Mouse (Mus musculus): Measurements from ENCODE around the gene Tac2. TPM values are rescaled to one million over a fixed set of nuclear protein-coding genes. Genes with fewer than 3 reads are reported as not detected.

Gene Tac2
- 15.3 and 18.4 TPM in 2 replicates for polyA plus RNA-seq (2015; fragmentation: Nextera tagmentation; extraction: Ambion mirVana)

DNA sequence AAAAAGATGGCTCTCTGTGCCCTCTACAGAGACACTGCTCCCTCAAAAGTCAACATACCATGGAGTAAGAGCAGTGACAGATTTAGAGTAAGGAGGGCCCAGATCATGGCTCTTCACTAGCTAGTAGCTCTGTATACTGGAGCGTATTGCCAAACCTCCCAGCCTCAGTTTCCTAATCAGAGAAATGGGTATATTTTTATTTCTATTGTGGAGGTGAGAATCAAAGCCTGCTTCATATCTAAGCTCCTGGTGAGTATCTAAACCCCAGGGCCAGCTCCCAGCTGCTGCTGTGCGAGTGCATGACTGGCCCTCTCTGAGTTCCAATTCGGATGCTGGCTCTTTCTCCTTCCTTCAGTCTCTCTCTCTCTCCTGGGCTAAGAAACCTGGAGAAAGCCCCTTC, at the start of gene Tac2:
TSS of gene Tac2 (plus strand) at position 301 of the 400 bp plus-strand sequence.
- WGBS (ENCODE audit: insufficient replicate concordance): 53% methylated on average over 3 of the region's 3 CpGs
- Histone ChIP-seq H3K4me3 (replicated peaks) (peak within 1 kb of the TSS; percentile 21; the same call in 1 of the 2 replicates), H3K4me2 (peak within 1 kb of the TSS; percentile 46), H3K27ac (replicated peaks) (no peak within 1 kb of the TSS), H3K9me3 (replicated peaks) (no peaks in the 10 kb centered on the region), H3K4me1 (replicated peaks) (peaks cover 53% of the 10 kb centered on the region), H3K27me3 (peaks cover 56% of the 10 kb centered on the region), H3K36me3 (replicated peaks) (no peaks in the 10 kb centered on the region), H3K9ac (no peak within 1 kb of the TSS)
- no peak for ATAC-seq (ENCODE audit: insufficient read depth)

DNA sequence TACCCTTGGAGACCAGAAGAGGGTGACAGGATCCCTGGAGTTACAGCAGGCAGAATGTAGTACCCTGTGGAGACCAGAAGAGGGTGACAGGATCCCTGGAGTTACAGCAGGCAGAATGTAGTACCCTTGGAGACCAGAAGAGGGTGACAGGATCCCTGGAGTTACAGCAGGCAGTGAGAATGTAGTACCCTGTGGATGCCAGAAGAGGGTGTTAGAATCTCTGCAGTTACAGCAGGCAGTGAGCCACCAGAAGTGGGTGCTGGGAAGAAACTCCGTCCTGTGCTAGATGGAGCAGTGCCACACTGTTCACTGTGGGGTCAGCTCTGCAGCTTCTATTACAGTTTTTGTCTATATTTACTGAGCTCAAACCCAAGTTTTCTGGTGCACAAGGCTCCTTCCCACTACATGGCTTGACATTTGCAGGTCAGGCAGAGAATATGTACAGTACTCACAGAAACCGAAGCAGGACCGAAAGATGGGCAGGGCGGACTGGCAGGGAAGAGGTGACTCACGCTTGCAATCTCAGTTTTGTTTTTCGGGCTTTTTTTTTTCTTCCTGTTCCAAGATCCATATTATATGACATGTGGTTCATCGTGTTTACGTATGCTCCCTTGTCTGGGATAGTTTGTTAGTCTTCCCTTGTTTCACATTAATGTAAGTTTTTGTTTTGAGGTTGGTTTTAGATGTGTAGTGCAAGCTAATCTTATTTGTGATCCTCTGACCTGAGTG, 49.3 kb upstream of the Tac2 start:
- H3K4me1 ChIP-seq (replicated peaks): peaks cover 42% of the 10 kb centered on the region
- H3K27me3 ChIP-seq: no peaks in the 10 kb centered on the region
- 85% methylated on average over 8 of the region's 8 CpGs for whole genome bisulfite sequencing (ENCODE audit: insufficient replicate concordance)
- no peak overlapping the region for H3K9ac ChIP-seq
- ATAC-seq (ENCODE audit: insufficient read depth): no peak
- H3K4me3 ChIP-seq (replicated peaks): no peak overlapping the region
- peak overlapping the region; percentile 34; the same call in 1 of the 2 replicates for H3K27ac ChIP-seq (replicated peaks)
- no peak overlapping the region for H3K4me2 ChIP-seq
- no peaks in the 10 kb centered on the region for H3K9me3 ChIP-seq (replicated peaks)
- no peaks in the 10 kb centered on the region for H3K36me3 ChIP-seq (replicated peaks)

DNA sequence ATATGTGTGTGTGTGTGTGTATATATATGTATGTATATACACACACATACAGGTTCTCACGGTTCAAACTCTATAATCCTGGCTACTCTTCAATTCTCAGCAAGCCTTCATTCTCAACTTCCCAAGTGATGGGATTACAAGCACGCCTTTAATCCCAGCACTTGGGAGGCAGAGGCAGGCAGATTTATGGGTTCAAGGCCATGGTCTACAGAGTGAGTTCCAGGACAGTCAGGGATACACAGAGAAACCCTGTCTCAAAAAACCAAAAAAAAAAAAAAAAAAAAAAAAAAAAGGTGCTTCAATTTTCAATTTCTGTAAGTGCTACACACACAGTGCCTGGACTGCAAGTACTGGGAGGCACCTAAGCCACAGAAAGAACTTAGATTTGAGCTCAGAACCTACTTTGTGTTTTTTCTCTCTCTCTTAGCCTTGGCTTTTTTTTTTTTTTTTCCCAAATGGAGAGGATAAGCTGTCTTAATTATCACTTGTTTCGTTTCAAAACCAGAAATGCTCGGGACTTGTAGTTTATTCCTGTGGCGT, 48.3 kb upstream of the Tac2 start:
- Histone ChIP-seq H3K27me3 (no peaks in the 10 kb centered on the region), H3K9me3 (replicated peaks) (no peaks in the 10 kb centered on the region), H3K4me1 (replicated peaks) (peaks cover 42% of the 10 kb centered on the region), H3K36me3 (replicated peaks) (no peaks in the 10 kb centered on the region), H3K27ac (replicated peaks) (peak overlapping the region; percentile 81), H3K9ac (peak overlapping the region; percentile 51), H3K4me3 (replicated peaks) (peak overlapping the region; percentile 87), H3K4me2 (peak overlapping the region; percentile 72)
- no peak for ATAC-seq (ENCODE audit: insufficient read depth)
- WGBS (ENCODE audit: insufficient replicate concordance): 44% methylated on average over 5 of the region's 5 CpGs

DNA sequence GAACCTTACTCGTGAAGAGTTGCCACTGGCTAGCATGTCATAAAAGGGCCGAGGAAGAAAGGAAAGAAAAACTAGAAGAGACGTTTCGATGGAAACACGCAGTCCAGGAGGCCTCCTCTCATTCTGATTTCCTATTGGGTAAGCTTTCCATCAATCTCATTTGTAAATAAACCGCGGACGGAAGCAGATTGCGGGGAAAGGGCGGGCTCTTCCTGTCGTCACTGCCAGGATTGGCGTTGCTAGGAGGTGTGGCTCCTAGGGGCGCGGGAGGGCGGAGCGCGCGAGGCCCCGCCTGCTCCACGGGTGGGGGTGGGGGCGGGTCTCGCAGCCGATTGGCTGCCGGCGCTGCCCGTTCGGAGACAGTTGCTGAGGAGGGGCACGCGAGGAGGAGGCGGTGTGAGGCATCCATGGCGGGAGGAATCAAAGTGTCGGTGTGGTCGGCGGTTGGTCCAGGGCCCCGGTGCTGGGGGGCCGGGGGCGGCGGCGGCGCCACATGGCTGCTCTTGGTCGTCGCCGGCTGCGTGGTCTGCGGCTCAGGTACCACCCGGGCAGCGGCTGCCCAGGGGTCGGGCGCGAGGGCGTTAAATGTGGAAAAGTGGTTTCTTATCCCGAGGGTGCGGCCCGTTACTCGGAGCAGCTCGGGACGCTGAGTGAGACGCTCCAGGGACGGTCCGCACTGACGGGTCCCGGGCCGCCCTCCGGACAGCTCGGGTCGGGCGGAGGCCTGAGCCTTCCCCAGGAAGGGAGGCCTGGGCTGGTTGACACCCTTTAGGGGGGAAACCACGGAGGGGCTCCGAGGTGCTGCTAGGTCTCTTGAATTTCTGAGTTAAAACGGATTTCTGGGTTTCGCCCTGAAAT, 47.4 kb upstream of the Tac2 start:
- Histone ChIP-seq H3K4me2 (peak overlapping the region; percentile 96), H3K27me3 (no peaks in the 10 kb centered on the region), H3K9me3 (replicated peaks) (no peaks in the 10 kb centered on the region), H3K9ac (peak overlapping the region; percentile 77), H3K4me1 (replicated peaks) (peaks cover 42% of the 10 kb centered on the region), H3K4me3 (replicated peaks) (peak overlapping the region; percentile 87), H3K36me3 (replicated peaks) (no peaks in the 10 kb centered on the region), H3K27ac (replicated peaks) (peak overlapping the region; percentile 88)
- peak; percentile 93 for ATAC-seq (ENCODE audit: insufficient read depth)
- under 1% methylated on average over 71 of the region's 71 CpGs for WGBS (ENCODE audit: insufficient replicate concordance)

DNA sequence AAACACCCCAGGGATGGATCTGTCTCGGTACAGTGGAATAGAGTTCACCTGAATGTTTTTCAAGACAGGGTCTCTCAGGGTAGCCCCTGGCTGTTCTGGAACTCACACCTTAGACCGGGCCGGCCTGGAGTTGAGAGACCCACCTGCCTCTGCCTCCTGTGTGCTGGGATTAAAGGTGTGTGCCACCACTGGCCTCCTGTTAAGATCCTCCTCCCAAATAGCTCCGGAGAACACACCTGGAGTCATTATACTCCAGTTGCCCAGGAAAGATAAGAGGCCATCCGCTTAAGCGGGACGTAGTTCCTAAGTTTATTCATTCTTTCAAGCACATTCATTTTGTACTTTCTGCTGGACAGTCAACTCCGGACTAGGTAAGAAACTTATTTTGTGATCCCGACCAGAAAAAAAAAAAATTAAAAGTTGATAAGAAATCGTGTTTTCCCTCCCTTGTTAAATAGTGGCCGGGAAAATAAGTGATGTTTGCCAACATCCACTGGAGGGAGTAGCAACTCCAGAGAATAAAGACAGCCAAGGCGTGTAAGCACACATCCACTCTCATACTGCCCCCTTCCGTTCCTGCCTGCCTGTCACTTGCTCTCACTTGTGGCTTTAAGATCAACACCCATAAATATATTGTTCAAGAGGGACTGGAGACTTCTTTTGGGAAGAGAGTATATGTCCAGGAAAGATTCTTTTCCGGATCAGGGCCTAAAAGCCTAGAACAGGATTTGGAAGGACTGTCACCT, 46.5 kb upstream of the Tac2 start:
- no peaks in the 10 kb centered on the region for H3K27me3 ChIP-seq
- H3K4me3 ChIP-seq (replicated peaks): peak overlapping the region; percentile 87
- WGBS (ENCODE audit: insufficient replicate concordance): 7% methylated on average over 14 of the region's 14 CpGs
- H3K9me3 ChIP-seq (replicated peaks): no peaks in the 10 kb centered on the region
- H3K36me3 ChIP-seq (replicated peaks): no peaks in the 10 kb centered on the region
- peak overlapping the region; percentile 96 for H3K4me2 ChIP-seq
- no peak for ATAC-seq (ENCODE audit: insufficient read depth)
- peaks cover 46% of the 10 kb centered on the region for H3K4me1 ChIP-seq (replicated peaks)
- peak overlapping the region; percentile 77 for H3K9ac ChIP-seq
- H3K27ac ChIP-seq (replicated peaks): peak overlapping the region; percentile 88

DNA sequence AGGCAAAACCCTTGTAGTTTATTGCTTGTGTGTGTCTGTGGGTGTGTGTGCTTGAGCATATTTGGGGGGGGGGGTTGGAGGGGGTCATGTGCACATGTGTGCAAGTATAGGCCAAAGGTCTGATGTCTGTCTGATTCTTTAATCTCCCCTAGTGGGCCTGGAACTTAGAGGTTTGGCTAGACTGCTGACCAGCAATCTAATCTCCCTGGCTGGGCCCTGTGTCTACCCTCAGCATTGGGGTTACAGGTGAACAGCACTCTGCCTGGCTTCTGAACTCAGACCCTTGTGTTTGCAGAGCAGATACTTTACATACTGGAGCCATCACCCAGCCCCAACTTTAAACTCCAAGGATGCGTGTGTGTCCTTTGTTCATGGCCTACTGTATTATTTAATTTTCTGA, 45.1 kb upstream of the Tac2 start:
- Histone ChIP-seq H3K4me3 (replicated peaks) (no peak overlapping the region), H3K27ac (replicated peaks) (no peak overlapping the region), H3K9ac (no peak overlapping the region), H3K4me1 (replicated peaks) (peaks cover 43% of the 10 kb centered on the region), H3K4me2 (no peak overlapping the region), H3K27me3 (no peaks in the 10 kb centered on the region), H3K9me3 (replicated peaks) (no peaks in the 10 kb centered on the region), H3K36me3 (replicated peaks) (0 out of 2 replicates have a peak, but pooled peaks cover 3% of the 10 kb centered on the region)
- no peak for ATAC-seq (ENCODE audit: insufficient read depth)
- 83% methylated on average over 1 of the region's 1 CpGs for WGBS (ENCODE audit: insufficient replicate concordance)

DNA sequence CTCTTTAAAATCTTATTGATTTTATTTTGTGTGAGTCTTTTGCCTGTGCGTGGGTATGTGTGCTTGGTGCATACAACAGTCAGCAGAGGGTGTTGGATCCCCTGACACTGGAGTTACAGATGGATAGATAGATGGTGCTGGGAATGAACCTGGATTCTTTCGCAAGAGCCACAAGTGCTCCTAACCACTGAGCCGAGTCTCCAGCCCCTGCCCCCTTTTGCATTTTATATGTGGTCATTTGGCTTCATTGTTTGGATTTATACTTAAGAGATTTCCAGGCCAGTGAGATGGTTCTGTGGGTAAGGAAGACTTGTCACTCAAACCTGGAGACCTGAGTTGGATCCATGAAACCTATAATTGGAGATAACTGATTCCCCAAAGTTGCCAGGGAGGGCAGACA, 44.4 kb upstream of the Tac2 start:
- no peak for ATAC-seq (ENCODE audit: insufficient read depth)
- Histone ChIP-seq H3K4me1 (replicated peaks) (peaks cover 38% of the 10 kb centered on the region), H3K36me3 (replicated peaks) (0 out of 2 replicates have a peak, but pooled peaks cover 3% of the 10 kb centered on the region), H3K9me3 (replicated peaks) (no peaks in the 10 kb centered on the region), H3K27ac (replicated peaks) (no peak overlapping the region), H3K4me3 (replicated peaks) (no peak overlapping the region), H3K27me3 (no peaks in the 10 kb centered on the region), H3K9ac (no peak overlapping the region), H3K4me2 (no peak overlapping the region)
- WGBS (ENCODE audit: insufficient replicate concordance): 76% methylated on average over 3 of the region's 3 CpGs

DNA sequence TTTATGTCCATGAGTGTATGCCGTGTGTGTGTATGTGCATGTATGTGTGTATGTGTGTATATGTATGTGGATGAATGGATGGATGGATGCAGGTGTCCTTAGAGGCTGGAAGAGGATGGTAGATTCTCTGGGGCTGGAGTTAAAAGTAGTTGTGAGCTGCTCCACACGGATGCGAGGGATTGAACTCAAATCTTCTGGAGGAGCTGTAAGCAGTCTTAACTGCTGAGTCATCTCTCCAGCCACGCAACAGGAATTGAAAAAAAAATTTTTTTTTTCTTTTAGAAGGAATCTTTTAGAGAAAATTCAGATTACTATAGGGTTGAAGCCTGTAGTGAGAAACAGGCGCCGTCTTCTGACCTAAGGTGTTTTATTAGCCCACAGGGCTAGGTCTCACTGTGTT, 41.4 kb upstream of the Tac2 start:
- peaks cover 19% of the 10 kb centered on the region for H3K4me1 ChIP-seq (replicated peaks)
- no peak overlapping the region for H3K4me2 ChIP-seq
- H3K27me3 ChIP-seq: no peaks in the 10 kb centered on the region
- H3K36me3 ChIP-seq (replicated peaks): 0 out of 2 replicates have a peak, but pooled peaks cover 3% of the 10 kb centered on the region
- 77% methylated on average over 6 of the region's 6 CpGs for WGBS (ENCODE audit: insufficient replicate concordance)
- H3K9ac ChIP-seq: no peak overlapping the region
- no peak overlapping the region for H3K27ac ChIP-seq (replicated peaks)
- no peak overlapping the region for H3K4me3 ChIP-seq (replicated peaks)
- no peak for ATAC-seq (ENCODE audit: insufficient read depth)
- no peaks in the 10 kb centered on the region for H3K9me3 ChIP-seq (replicated peaks)

DNA sequence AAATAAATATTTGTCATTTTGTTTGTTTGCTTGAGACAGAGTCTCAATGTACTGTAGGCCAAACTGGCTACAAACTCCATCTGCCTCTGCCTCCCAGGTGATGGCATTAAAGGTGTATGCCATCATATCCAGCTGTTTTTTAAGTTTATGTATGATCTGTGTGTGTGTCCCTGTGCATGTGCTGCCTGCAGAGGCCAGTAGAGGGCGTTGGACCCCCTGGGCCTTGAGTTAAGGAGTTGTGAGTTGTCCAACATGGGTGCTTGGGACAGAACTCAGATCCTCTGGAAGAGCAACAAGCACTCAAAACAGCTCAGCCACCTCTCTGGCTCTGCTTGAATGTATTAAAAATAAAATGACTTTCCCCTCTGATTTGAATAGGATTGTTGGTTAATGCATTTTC, 33.2 kb upstream of the Tac2 start:
- Histone ChIP-seq H3K27me3 (no peaks in the 10 kb centered on the region), H3K4me1 (replicated peaks) (peaks cover 11% of the 10 kb centered on the region), H3K4me3 (replicated peaks) (no peak overlapping the region), H3K9me3 (replicated peaks) (no peaks in the 10 kb centered on the region), H3K36me3 (replicated peaks) (peaks cover 60% of the 10 kb centered on the region), H3K9ac (no peak overlapping the region), H3K27ac (replicated peaks) (no peak overlapping the region), H3K4me2 (no peak overlapping the region)
- 0% methylated on average over 1 of the region's 1 CpGs for WGBS (ENCODE audit: insufficient replicate concordance)
- no peak for ATAC-seq (ENCODE audit: insufficient read depth)

DNA sequence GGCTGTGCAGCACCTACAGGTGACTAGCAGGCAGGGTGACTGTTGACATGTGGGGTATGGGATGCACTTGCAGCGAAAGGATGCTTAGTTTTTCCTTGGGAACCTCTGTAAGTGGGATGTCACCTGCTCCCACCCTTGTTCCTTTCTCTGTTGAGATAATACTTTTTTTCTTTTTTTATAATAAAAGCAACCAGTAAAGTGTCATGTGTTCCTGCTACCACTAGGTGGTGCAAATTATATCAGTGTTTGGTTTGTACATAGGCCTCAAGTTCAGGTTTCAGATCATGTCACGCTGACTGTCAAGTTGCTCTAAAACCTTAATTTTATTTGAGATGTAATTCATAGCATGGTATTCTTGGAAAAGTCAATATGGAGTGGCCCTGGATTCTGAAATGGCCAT, 29.6 kb upstream of the Tac2 start:
- Histone ChIP-seq H3K4me1 (replicated peaks) (peaks cover 11% of the 10 kb centered on the region), H3K4me3 (replicated peaks) (no peak overlapping the region), H3K36me3 (replicated peaks) (peaks cover 72% of the 10 kb centered on the region), H3K4me2 (no peak overlapping the region), H3K27ac (replicated peaks) (no peak overlapping the region), H3K9ac (no peak overlapping the region), H3K9me3 (replicated peaks) (no peaks in the 10 kb centered on the region), H3K27me3 (no peaks in the 10 kb centered on the region)
- 48% methylated on average over 2 of the region's 2 CpGs for WGBS (ENCODE audit: insufficient replicate concordance)
- ATAC-seq (ENCODE audit: insufficient read depth): no peak

Measured in liver, embryonic 15.5 days (tissue).